Mouse (Mus musculus) CH12.LX (cell line): Measurements from ENCODE around the gene B3gnt2. TPM values are rescaled to one million over a fixed set of nuclear protein-coding genes. Genes with fewer than 3 reads are reported as not detected.

Experiments used
- DNase-seq: peaks from one replicate; pipeline ENCODE4 v3.0.0-alpha.2; 2013; ENCODE audit errors: extremely low read depth
- H3K27ac ChIP-seq: 2 replicates; pipeline ENCODE4 v1.5.1; 2012; ENCODE audit warnings: low read depth, mild to moderate bottlenecking, control low read depth, moderate library complexity; ENCODE audit not compliant: insufficient read depth
- H3K27me3 ChIP-seq: replicated peaks from 2 replicates; pipeline ENCODE3; 2012; ENCODE audit warnings: inconsistent platforms
- H3K36me3 ChIP-seq, 2 experiments: replicated peaks in 1 of 2; 2 replicates each; pipeline versions ENCODE3 to v1.6.1; 2012; ENCODE audit warnings: inconsistent platforms in 1 of 2, low read length in 1 of 2, mild to moderate bottlenecking in 1 of 2, mixed read lengths in 1 of 2, moderate library complexity in 1 of 2; ENCODE audit not compliant: control insufficient read depth in 1 of 2, insufficient read depth in 1 of 2
- H3K4me1 ChIP-seq, 2 experiments: 2 replicates each; pipeline ENCODE4 v1.6.1; 2012; ENCODE audit warnings: inconsistent platforms in 1 of 2, moderate library complexity in 1 of 2; ENCODE audit not compliant: insufficient read depth in 2 of 2, control insufficient read depth in 1 of 2
- H3K4me2 ChIP-seq: 2 replicates; pipeline ENCODE4 v1.6.1; 2012; ENCODE audit warnings: low read depth, mild to moderate bottlenecking, control low read depth; ENCODE audit not compliant: poor library complexity, insufficient read depth, severe bottlenecking
- H3K4me3 ChIP-seq, 3 experiments: fragments of 150-350 bp in 1 of 3; sonication (generic) in 1 of 3; replicated peaks in 1 of 3; 2 replicates each; pipeline versions ENCODE3 to v1.5.1; 2011 to 2012; ENCODE audit warnings: low read depth in 2 of 3, low read length in 2 of 3, mild to moderate bottlenecking in 2 of 3, moderate library complexity in 2 of 3, control low read depth in 1 of 3, improper control_type of control experiment in 1 of 3, inconsistent platforms in 1 of 3, mixed read lengths in 1 of 3; ENCODE audit not compliant: poor library complexity in 1 of 3
- H3K79me2 ChIP-seq: replicated peaks from 2 replicates; pipeline ENCODE4 v1.6.1; 2012; ENCODE audit warnings: mild to moderate bottlenecking, moderate library complexity; ENCODE audit not compliant: control insufficient read depth, poor library complexity, insufficient read depth, severe bottlenecking; ENCODE audit errors: extremely low read depth
- H3K9ac ChIP-seq: 2 replicates; pipeline ENCODE4 v1.6.1; 2012; ENCODE audit warnings: low read depth, mild to moderate bottlenecking, control low read depth, moderate library complexity; ENCODE audit not compliant: insufficient read depth
- H3K9me3 ChIP-seq: replicated peaks from 2 replicates; pipeline ENCODE3; 2012; ENCODE audit warnings: low read length, inconsistent platforms, mixed read lengths
- BHLHE40 ChIP-seq: IDR thresholded peaks from 2 replicates; pipeline ENCODE4 v1.6.1; 2011; ENCODE audit warnings: mild to moderate bottlenecking, low read depth, low read length, improper control_type of control experiment
- CHD1 ChIP-seq: IDR thresholded peaks from 2 replicates; pipeline ENCODE4 v1.6.1; 2012; ENCODE audit warnings: low read depth, low read length, improper control_type of control experiment, inconsistent platforms
- CHD2 ChIP-seq: IDR thresholded peaks from 2 replicates; pipeline ENCODE4 v1.6.1; 2011; ENCODE audit warnings: low read length, improper control_type of control experiment
- CTCF ChIP-seq, 2 experiments: IDR thresholded peaks in 1 of 2; conservative IDR thresholded peaks in 1 of 2; 2 replicates each; pipeline ENCODE4 v1.5.1; 2011 to 2012; ENCODE audit warnings: low read depth in 2 of 2, low read length in 2 of 2, improper control_type of control experiment in 1 of 2, inconsistent platforms in 1 of 2, mild to moderate bottlenecking in 1 of 2, moderate library complexity in 1 of 2
- E2F4 ChIP-seq: IDR thresholded peaks from 2 replicates; pipeline ENCODE4 v1.6.1; 2011; ENCODE audit warnings: low read depth, low read length, improper control_type of control experiment; ENCODE audit not compliant: insufficient replicate concordance
- HCFC1 ChIP-seq: IDR thresholded peaks from 2 replicates; pipeline ENCODE4 v1.6.1; 2012; ENCODE audit warnings: low read depth, mild to moderate bottlenecking, inconsistent platforms, low read length, improper control_type of control experiment
- IRF4 ChIP-seq: IDR thresholded peaks from 2 replicates; pipeline ENCODE4 v1.6.1; 2014; ENCODE audit warnings: low read depth, mild to moderate bottlenecking, inconsistent platforms, low read length, improper control_type of control experiment
- JUN ChIP-seq: IDR thresholded peaks from 2 replicates; pipeline ENCODE4 v1.6.1; 2011; ENCODE audit warnings: low read depth, mild to moderate bottlenecking, low read length, improper control_type of control experiment, moderate library complexity; ENCODE audit not compliant: insufficient read depth
- KAT2A ChIP-seq: IDR thresholded peaks from 2 replicates; pipeline ENCODE4 v1.6.1; 2012; ENCODE audit warnings: low read length, improper control_type of control experiment, inconsistent platforms; ENCODE audit not compliant: insufficient replicate concordance
- MAFK ChIP-seq: IDR thresholded peaks from 2 replicates; pipeline ENCODE4 v1.6.1; 2011; ENCODE audit warnings: low read length, improper control_type of control experiment; ENCODE audit not compliant: insufficient replicate concordance
- MAZ ChIP-seq: IDR thresholded peaks from 2 replicates; pipeline ENCODE4 v1.6.1; 2012; ENCODE audit warnings: low read depth, mild to moderate bottlenecking, inconsistent platforms, low read length, improper control_type of control experiment, moderate library complexity
- MEF2A ChIP-seq: IDR thresholded peaks from 2 replicates; pipeline ENCODE4 v1.6.1; 2014; ENCODE audit warnings: low read depth, mild to moderate bottlenecking, inconsistent platforms, low read length, improper control_type of control experiment, borderline replicate concordance
- MXI1 ChIP-seq: IDR thresholded peaks from 2 replicates; pipeline ENCODE4 v1.6.1; 2011; ENCODE audit warnings: mild to moderate bottlenecking, low read depth, low read length, improper control_type of control experiment
- MYC ChIP-seq: IDR thresholded peaks from 2 replicates; pipeline ENCODE4 v1.6.1; 2011; ENCODE audit warnings: low read depth, mild to moderate bottlenecking, improper control_type of control experiment, low read length
- NRF1 ChIP-seq: IDR thresholded peaks from 2 replicates; pipeline ENCODE4 v1.6.1; 2014; ENCODE audit warnings: low read depth, mild to moderate bottlenecking, inconsistent platforms, low read length, improper control_type of control experiment, moderate library complexity
- PAX5 ChIP-seq: IDR thresholded peaks from 2 replicates; pipeline ENCODE4 v1.6.1; 2012; ENCODE audit warnings: low read length, inconsistent platforms, mixed read lengths
- POLR2A ChIP-seq: IDR thresholded peaks from 2 replicates; pipeline ENCODE4 v1.6.1; 2011; ENCODE audit warnings: low read depth, mild to moderate bottlenecking, improper control_type of control experiment, low read length
- RCOR1 ChIP-seq: conservative IDR thresholded peaks from 2 replicates; pipeline ENCODE4 v1.6.1; 2012; ENCODE audit warnings: low read depth, mild to moderate bottlenecking, inconsistent platforms, low read length, improper control_type of control experiment
- SIN3A ChIP-seq: IDR thresholded peaks from 2 replicates; pipeline ENCODE4 v1.6.1; 2012; ENCODE audit warnings: low read length, improper control_type of control experiment, inconsistent platforms
- SMC3 ChIP-seq: IDR thresholded peaks from 2 replicates; pipeline ENCODE4 v1.6.1; 2011; ENCODE audit warnings: low read depth, low read length, improper control_type of control experiment
- TBP ChIP-seq: conservative IDR thresholded peaks from 2 replicates; pipeline ENCODE4 v1.6.1; 2011; ENCODE audit warnings: low read depth, low read length, improper control_type of control experiment
- TCF12 ChIP-seq: IDR thresholded peaks from 2 replicates; pipeline ENCODE4 v1.6.1; 2014; ENCODE audit warnings: low read depth, mild to moderate bottlenecking, inconsistent platforms, low read length, improper control_type of control experiment
- UBTF ChIP-seq: IDR thresholded peaks from 2 replicates; pipeline ENCODE4 v1.6.1; 2012; ENCODE audit warnings: low read depth, mild to moderate bottlenecking, inconsistent platforms, low read length, improper control_type of control experiment, moderate library complexity
- USF1 ChIP-seq: IDR thresholded peaks from 2 replicates; pipeline ENCODE4 v1.6.1; 2014; ENCODE audit warnings: low read depth, mild to moderate bottlenecking, inconsistent platforms, low read length, improper control_type of control experiment
- USF2 ChIP-seq: conservative IDR thresholded peaks from 2 replicates; pipeline ENCODE4 v1.6.1; 2011; ENCODE audit warnings: low read depth, low read length, improper control_type of control experiment
- ZKSCAN1 ChIP-seq: IDR thresholded peaks from 2 replicates; pipeline ENCODE4 v1.6.1; 2012; ENCODE audit warnings: low read depth, inconsistent platforms, low read length, improper control_type of control experiment, borderline replicate concordance
- ZMIZ1 ChIP-seq: IDR thresholded peaks from 2 replicates; pipeline ENCODE4 v1.6.1; 2012; ENCODE audit warnings: low read depth, mild to moderate bottlenecking, inconsistent platforms, low read length, improper control_type of control experiment
- dilution Hi-C: fragments of 300-500 bp; cut with MboI; formaldehyde crosslinking; loops from 2 replicates; pipeline ENCODE4 v1.14.3; 2020; ENCODE audit warnings: low sequenced_read_pairs; ENCODE audit not compliant: extremely low pct_unique_long_range_greater_than_20kb, extremely low pct_ligation_motif_present
- in situ Hi-C: fragments of 300-500 bp; cut with MboI; formaldehyde crosslinking; loops from 3 replicates; pipeline ENCODE4 v1.14.3; 2019; ENCODE audit warnings: low sequenced_read_pairs, low pct_ligation_motif_present, low pct_unique_long_range_greater_than_20kb, mixed read lengths
- polyA plus RNA-seq: library from polyadenylated mRNA; unstranded; fragments of >175 nt; gene quantifications from 2 replicates; pipeline ENCODE4 v1.2.1, GENCODE M21; 2012; ENCODE audit warnings: low read depth; ENCODE audit not compliant: insufficient read length
- total RNA-seq, 2 experiments: library from RNA; depleted of rRNA; stranded (reverse); fragments of 300-350 nt in 1 of 2; fragments of >200 nt in 1 of 2; gene quantifications; 2 replicates each; pipeline ENCODE4 v1.2.3; 2012 to 2014

The B3gnt2 gene
- total and polyA plus RNA-seq, 3 experiments: 74.6 to 96.0 (median 75.2) TPM

- Histone ChIP-seq H3K4me2 (no peak overlapping the region), H3K9ac (no peak overlapping the region), H3K36me3 (peaks cover 4 to 49% of the 10 kb centered on the region in 2 experiments), H3K27ac (no peak overlapping the region), H3K9me3 (peaks cover under 1% of the 10 kb centered on the region), H3K4me1 (peaks cover 13 to 41% of the 10 kb centered on the region in 2 experiments), H3K4me3 (no peak overlapping the region), H3K79me2 (no peaks in the 10 kb centered on the region), H3K27me3 (no peaks in the 10 kb centered on the region)
- DNase-seq: no peak
- dilution Hi-C loops (no loop called here), in situ Hi-C loops (no loop called here)
- TF ChIP-seq PAX5 (no peak), E2F4 (no peak), CTCF (conservative IDR thresholded peaks at IDR 0.05 in 1 of 2, IDR thresholded peaks at IDR 0.05 in 1 of 2; ENCODE audit: low read depth in 2 of 2, low read length in 2 of 2) (no peak), TBP (no peak), TCF12 (no peak), MEF2A (no peak), USF2 (no peak), MAZ (no peak), POLR2A (no peak), KAT2A (no peak), CHD2 (no peak), ZMIZ1 (no peak), HCFC1 (no peak), MXI1 (no peak), ZKSCAN1 (no peak)
Measured at GRCm38 (mm10) chr11:22808040-22808439, 52.7 kb downstream of the B3gnt2 start.

GRCm38 (mm10) chr11:22805171-22805570 is 55.6 kb downstream of the B3gnt2 start:
- in situ Hi-C loops: no loop called here
- dilution Hi-C loops: no loop called here
- Histone ChIP-seq H3K9ac (no peak overlapping the region), H3K36me3 (peaks cover 4 to 50% of the 10 kb centered on the region in 2 experiments), H3K27ac (no peak overlapping the region), H3K4me3 (no peak overlapping the region), H3K27me3 (no peaks in the 10 kb centered on the region), H3K79me2 (no peaks in the 10 kb centered on the region), H3K9me3 (peaks cover 6% of the 10 kb centered on the region), H3K4me1 (peaks cover under 1 to 22% of the 10 kb centered on the region in 2 experiments; a peak in 2 of 4 replicates), H3K4me2 (no peak overlapping the region)
- TF ChIP-seq RCOR1 (no peak), UBTF (no peak), MAZ (no peak), TCF12 (no peak), HCFC1 (no peak), MAFK (no peak), POLR2A (no peak), CHD1 (no peak), IRF4 (no peak), PAX5 (no peak), NRF1 (no peak), TBP (no peak), JUN (no peak), CTCF (conservative IDR thresholded peaks at IDR 0.05 in 1 of 2, IDR thresholded peaks at IDR 0.05 in 1 of 2; ENCODE audit: low read depth in 2 of 2, low read length in 2 of 2) (no peak), SIN3A (no peak), CHD2 (no peak), MYC (no peak), SMC3 (no peak), BHLHE40 (no peak), USF1 (no peak)
- no peak for DNase-seq
